Mouse (Mus musculus): ENCODE data around the gene Zeb2. TPM values are rescaled to one million over a fixed set of nuclear protein-coding genes. Genes with fewer than 3 reads are reported as not detected.

Gene Zeb2
- polyA plus RNA-seq, 1 experiment from 2014 or later: 38.0 TPM

DNA sequence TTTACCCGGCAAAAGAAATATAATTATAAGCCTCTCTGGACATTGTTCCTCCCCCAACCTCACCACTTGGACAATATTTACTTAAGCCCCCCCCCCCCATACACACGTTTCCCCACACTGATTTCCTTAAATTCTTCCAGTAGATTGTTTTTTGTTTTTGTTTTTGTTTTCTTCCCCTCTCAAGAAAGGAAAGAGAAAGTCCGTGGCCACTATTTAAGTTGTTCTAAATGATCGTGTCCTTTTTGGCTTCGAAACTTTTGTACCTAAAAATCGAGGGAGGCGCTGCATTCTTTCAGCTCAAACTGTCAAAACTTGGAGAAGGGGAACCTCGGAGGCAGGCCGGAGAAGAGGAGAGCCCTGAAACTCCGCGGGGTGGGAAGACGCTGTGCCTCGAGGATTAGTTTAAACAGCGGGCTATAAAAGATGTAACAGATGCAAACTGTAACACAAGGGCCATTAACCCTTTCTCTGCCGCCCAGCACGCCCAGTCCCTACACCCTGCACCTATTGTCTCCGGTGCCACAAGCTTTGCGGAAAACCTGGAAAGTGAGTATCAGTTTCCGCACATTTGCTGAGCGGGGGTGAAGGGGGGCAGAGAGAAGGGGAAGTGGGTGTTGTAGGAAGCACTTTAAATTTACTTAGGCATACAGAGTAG lies 6.3 kb downstream of the Zeb2 start:
- ATAC-seq (ENCODE audit: low FRiP score, low read depth): no peak

DNA sequence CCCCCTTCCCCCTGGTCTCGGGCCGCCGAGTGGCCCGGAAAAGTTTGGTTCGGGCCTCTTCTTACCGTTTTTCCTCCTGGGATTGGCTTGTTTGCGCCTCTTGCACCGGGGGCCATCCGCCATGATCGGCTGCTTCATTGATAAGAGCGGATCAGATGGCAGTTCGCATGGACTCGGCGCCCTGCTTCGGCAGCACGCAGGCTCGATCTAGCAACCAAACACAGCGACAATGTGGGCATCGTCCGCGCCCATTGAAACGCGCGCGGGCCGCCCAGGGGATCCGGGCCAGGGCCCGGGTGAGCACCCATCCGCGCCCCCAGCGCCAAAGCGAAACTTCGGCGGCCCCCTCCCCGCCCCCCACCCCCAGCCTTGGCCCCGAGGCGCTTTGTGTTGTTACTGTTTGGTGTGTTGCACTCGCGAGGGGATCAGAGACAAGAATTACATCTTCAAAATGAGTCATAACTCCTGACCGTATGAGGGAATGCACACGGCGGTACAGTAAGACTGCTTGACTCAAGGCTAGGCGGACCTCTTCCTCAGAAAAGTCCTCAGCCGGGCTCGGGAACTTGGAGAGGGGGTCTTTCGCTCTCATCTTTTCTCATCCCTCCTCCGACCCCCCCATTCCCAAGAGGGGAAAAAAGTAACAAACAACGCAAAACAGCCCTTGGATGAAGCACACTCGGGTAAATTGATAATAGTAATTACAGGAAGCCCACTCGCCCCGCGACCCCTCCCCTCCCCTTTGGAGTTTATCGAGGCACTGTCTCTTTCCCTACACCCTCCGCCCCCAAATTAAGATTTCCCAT lies 7.0 kb downstream of the Zeb2 start:
- peak overlapping the region; percentile 82 for H3K9ac ChIP-seq
- H3K36me3 ChIP-seq: no peaks in the 10 kb centered on the region
- peak overlapping the region; percentile 93 for H3K27ac ChIP-seq (replicated peaks)
- no peaks in the 10 kb centered on the region for H3K9me3 ChIP-seq
- peak overlapping the region; percentile 80 for H3K4me3 ChIP-seq
- peaks cover 39% of the 10 kb centered on the region for H3K4me1 ChIP-seq (replicated peaks)
- peak; percentile 20; the same call in 1 of the 2 replicates for ATAC-seq (ENCODE audit: low FRiP score, low read depth)
- WGBS: under 1% methylated on average over 54 of the region's 54 CpGs
- 0 out of 2 replicates have a peak, but pooled peaks cover 2% of the 10 kb centered on the region for H3K27me3 ChIP-seq
- H3K4me2 ChIP-seq: peak overlapping the region; percentile 81

More for the DNA sequence above, 6.3 kb downstream of the Zeb2 start:
- H3K4me3 ChIP-seq: peak overlapping the region; percentile 80
- H3K4me1 ChIP-seq (replicated peaks): peaks cover 42% of the 10 kb centered on the region
- peak overlapping the region; percentile 93 for H3K27ac ChIP-seq (replicated peaks)
- H3K36me3 ChIP-seq: no peaks in the 10 kb centered on the region
- under 1% methylated on average over 20 of the region's 20 CpGs for WGBS
- H3K27me3 ChIP-seq: 0 out of 2 replicates have a peak, but pooled peaks cover 2% of the 10 kb centered on the region
- peak overlapping the region; percentile 82 for H3K9ac ChIP-seq
- peak overlapping the region; percentile 81 for H3K4me2 ChIP-seq
- no peaks in the 10 kb centered on the region for H3K9me3 ChIP-seq

- H3K4me1 ChIP-seq (replicated peaks): peaks cover 36% of the 10 kb centered on the region
Observed at GRCm38 (mm10) chr2:45109161-45109950, 7.8 kb downstream of the Zeb2 start.

GRCm38 (mm10) chr2:45108521-45109091 lies 8.6 kb downstream of the Zeb2 start:
- Histone ChIP-seq H3K4me1 (replicated peaks) (peaks cover 42% of the 10 kb centered on the region), H3K9me3 (no peaks in the 10 kb centered on the region), H3K9ac (peak overlapping the region; percentile 82), H3K27me3 (no peaks in the 10 kb centered on the region), H3K4me2 (peak overlapping the region; percentile 81), H3K36me3 (no peaks in the 10 kb centered on the region), H3K4me3 (peak overlapping the region; percentile 80), H3K27ac (replicated peaks) (peak overlapping the region; percentile 93)
- peak; percentile 55 for ATAC-seq (ENCODE audit: low FRiP score, low read depth)
- WGBS: under 1% methylated on average over 25 of the region's 25 CpGs

More at GRCm38 (mm10) chr2:45109161-45109950, 7.8 kb downstream of the Zeb2 start:
- Histone ChIP-seq H3K9ac (peak overlapping the region; percentile 82), H3K27ac (replicated peaks) (peak overlapping the region; percentile 93), H3K4me3 (peak overlapping the region; percentile 80), H3K36me3 (no peaks in the 10 kb centered on the region), H3K9me3 (no peaks in the 10 kb centered on the region), H3K4me2 (peak overlapping the region; percentile 81), H3K27me3 (no peaks in the 10 kb centered on the region)
- peak; percentile 12; the same call in 1 of the 2 replicates for ATAC-seq (ENCODE audit: low FRiP score, low read depth)
- under 1% methylated on average over 34 of the region's 74 CpGs for WGBS

DNA sequence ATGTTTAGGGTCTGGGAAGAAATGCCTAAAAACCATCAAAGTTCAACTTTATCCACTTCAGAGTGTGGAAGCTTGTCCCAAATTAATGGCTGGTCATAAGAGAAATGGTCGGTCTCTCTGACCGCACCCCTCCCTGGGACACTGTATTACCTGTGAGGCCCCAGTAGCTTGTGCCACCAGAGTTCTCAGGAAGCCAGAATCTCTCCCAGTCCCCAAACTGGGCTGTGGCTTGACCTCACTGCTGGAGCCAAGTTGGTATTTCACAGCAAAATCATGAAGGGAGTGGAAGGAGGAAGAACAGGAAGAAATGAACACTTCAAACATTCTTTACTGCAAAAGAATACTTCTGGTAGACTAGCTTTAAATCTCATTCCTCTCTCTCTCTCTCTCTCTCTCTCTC lies 9.6 kb downstream of the Zeb2 start:
- peak overlapping the region; percentile 82 for H3K9ac ChIP-seq
- H3K9me3 ChIP-seq: no peaks in the 10 kb centered on the region
- H3K4me2 ChIP-seq: peak overlapping the region; percentile 81
- H3K36me3 ChIP-seq: no peaks in the 10 kb centered on the region
- no peak for ATAC-seq (ENCODE audit: low FRiP score, low read depth)
- peaks cover 47% of the 10 kb centered on the region for H3K4me1 ChIP-seq (replicated peaks)
- 29% methylated on average over 2 of the region's 2 CpGs for whole genome bisulfite sequencing
- H3K4me3 ChIP-seq: peak overlapping the region; percentile 80
- peak overlapping the region; percentile 93 for H3K27ac ChIP-seq (replicated peaks)
- H3K27me3 ChIP-seq: no peaks in the 10 kb centered on the region

DNA sequence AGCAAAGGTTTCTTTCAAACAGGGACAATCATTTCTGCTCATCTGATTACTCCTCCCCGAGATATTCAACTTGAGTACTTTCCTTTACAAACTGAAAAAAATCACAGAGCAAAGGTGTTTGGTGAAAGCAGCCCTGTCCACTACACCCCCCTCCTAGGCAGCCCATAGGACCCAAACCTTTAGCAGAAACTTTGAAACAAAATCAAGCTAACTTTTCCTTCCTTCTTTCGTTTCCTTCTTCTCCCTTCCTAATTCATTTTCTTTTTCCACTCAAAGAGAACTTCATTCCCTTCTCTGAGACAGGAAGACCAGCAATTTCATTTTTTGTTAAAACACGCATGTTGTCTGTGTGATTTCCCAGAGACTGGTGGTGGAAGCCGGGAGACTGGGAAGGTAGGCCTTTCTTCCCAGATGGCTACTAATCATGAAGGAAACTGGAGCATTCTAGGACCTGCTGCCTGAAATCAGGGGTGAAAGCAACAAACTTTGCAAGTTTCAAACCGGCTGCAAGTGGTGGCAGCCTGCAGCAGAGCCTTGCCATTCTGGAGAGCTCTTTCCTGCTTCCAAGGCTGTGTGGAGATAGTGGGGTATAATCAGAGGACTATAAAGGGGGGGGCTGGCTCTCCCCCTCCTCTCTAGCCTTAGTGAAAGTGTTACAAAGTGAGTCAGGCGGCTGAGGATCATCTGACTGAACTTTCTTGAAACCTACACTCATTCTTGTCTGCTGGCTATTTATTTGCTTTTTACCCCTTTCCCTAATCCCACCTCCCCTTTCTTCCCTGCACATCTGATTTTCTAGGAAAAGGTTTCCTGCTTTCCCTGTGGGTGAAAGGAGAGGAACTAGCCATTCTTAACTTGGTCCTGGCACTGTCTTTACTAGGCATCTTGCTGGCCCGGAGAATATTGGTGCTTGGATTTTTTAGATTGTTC lies 11.0 kb downstream of the Zeb2 start:
- Histone ChIP-seq H3K27me3 (no peaks in the 10 kb centered on the region), H3K9ac (no peak overlapping the region), H3K4me3 (peak overlapping the region; percentile 18; the same call in 1 of the 2 replicates), H3K4me2 (peak overlapping the region; percentile 81), H3K4me1 (replicated peaks) (peaks cover 54% of the 10 kb centered on the region), H3K27ac (replicated peaks) (peak overlapping the region; percentile 62), H3K36me3 (no peaks in the 10 kb centered on the region), H3K9me3 (no peaks in the 10 kb centered on the region)
- WGBS: 29% methylated on average over 7 of the region's 7 CpGs
- no peak for ATAC-seq (ENCODE audit: low FRiP score, low read depth)

DNA sequence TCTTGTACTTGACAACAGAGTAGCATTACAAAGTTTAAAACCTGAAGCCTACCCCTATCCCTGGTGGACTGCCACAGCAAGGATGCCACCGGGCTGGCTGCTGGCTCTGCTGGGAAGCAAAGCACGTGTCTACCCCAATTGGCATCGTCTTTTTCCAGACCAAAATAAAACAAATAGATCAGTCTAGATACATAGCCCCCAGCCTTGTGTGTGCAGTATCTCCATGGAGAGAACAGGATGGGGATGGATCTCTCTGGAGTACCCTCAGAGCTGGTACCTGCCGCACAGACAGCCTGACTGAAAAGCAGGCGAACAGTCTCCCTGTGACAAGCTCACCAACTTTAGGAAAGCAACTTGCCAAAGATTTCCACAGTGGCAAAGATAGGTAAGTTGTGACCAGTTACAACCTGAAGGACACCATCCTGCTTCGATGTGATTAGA lies 11.9 kb downstream of the Zeb2 start:
- ATAC-seq (ENCODE audit: low FRiP score, low read depth): no peak
- Histone ChIP-seq H3K9ac (no peak overlapping the region), H3K4me1 (replicated peaks) (peaks cover 59% of the 10 kb centered on the region), H3K27ac (replicated peaks) (peak overlapping the region; percentile 62), H3K4me3 (peak overlapping the region; percentile 8; the same call in 1 of the 2 replicates), H3K9me3 (no peaks in the 10 kb centered on the region), H3K27me3 (no peaks in the 10 kb centered on the region), H3K36me3 (no peaks in the 10 kb centered on the region), H3K4me2 (peak overlapping the region; percentile 81)
- WGBS: 33% methylated on average over 6 of the region's 6 CpGs

- peak overlapping the region; percentile 17; the same call in 1 of the 2 replicates for H3K9ac ChIP-seq
- H3K27ac ChIP-seq (replicated peaks): peak overlapping the region; percentile 62
- peak overlapping the region; percentile 8; the same call in 1 of the 2 replicates for H3K4me3 ChIP-seq
- ATAC-seq (ENCODE audit: low FRiP score, low read depth): no peak
- no peaks in the 10 kb centered on the region for H3K9me3 ChIP-seq
- H3K36me3 ChIP-seq: no peaks in the 10 kb centered on the region
- peaks cover 64% of the 10 kb centered on the region for H3K4me1 ChIP-seq (replicated peaks)
- no peaks in the 10 kb centered on the region for H3K27me3 ChIP-seq
- 8% methylated on average over 7 of the region's 7 CpGs for WGBS
- H3K4me2 ChIP-seq: peak overlapping the region; percentile 81
Observed at GRCm38 (mm10) chr2:45104511-45105055, 12.6 kb downstream of the Zeb2 start.

- no peak for ATAC-seq (ENCODE audit: low FRiP score, low read depth)
- Histone ChIP-seq H3K4me3 (0 out of 2 replicates have a peak overlapping the region, but pooled peaks have one; percentile 8), H3K9ac (peak overlapping the region; percentile 17; the same call in 1 of the 2 replicates), H3K4me1 (replicated peaks) (peaks cover 60% of the 10 kb centered on the region), H3K27me3 (no peaks in the 10 kb centered on the region), H3K36me3 (no peaks in the 10 kb centered on the region), H3K9me3 (no peaks in the 10 kb centered on the region), H3K4me2 (peak overlapping the region; percentile 81), H3K27ac (replicated peaks) (peak overlapping the region; percentile 56)
- WGBS: 42% methylated on average over 4 of the region's 4 CpGs
Observed at GRCm38 (mm10) chr2:45104066-45104465, 13.1 kb downstream of the Zeb2 start.

All from hindbrain, embryonic 15.5 days (tissue).